Mouse (Mus musculus) T-helper 1 cell (primary cell): ENCODE results near the gene Cenpf.
"Not testable (repeated sequence)": the region's sequence is repeated elsewhere in the genome, so short reads cannot be mapped to it uniquely, and the experiment has no call there.

Experiments
- in situ Hi-C: fragments of 300-600 bp; cut with MboI, MseI; formaldehyde crosslinking; loops from one replicate; pipeline ENCODE4 v1.15.1; 2025; ENCODE audit warnings: high pct_unique_total_duplicates

Gene Cenpf

GRCm38 (mm10) chr1:189695321-189695720, 7.4 kb upstream of the Cenpf start:
- in situ Hi-C loops = no loop called here

- in situ Hi-C loops = no loop called here
Observed at GRCm38 (mm10) chr1:189694391-189694790, 6.5 kb upstream of the Cenpf start.

GRCm38 (mm10) chr1:189692442-189692841, 4.6 kb upstream of the Cenpf start:
- in situ Hi-C loops = not testable (repeated sequence)

- in situ Hi-C loops = no loop called here
Observed at GRCm38 (mm10) chr1:189689050-189689833, 1.4 kb upstream of the Cenpf start.

GRCm38 (mm10) chr1:189688388-189688750, 483 bp upstream of the Cenpf start:
- in situ Hi-C loops = no loop called here

GRCm38 (mm10) chr1:189686025-189686424, 1.9 kb downstream of the Cenpf start:
- in situ Hi-C loops = no loop called here

- in situ Hi-C loops = no loop called here
Observed at GRCm38 (mm10) chr1:189684786-189685415, 3.0 kb downstream of the Cenpf start.

- in situ Hi-C loops = no loop called here
Observed at GRCm38 (mm10) chr1:189679555-189679954, 8.3 kb downstream of the Cenpf start.

- in situ Hi-C loops = no loop called here
Observed at GRCm38 (mm10) chr1:189675953-189676352, 11.9 kb downstream of the Cenpf start.

- in situ Hi-C loops = no loop called here
Observed at GRCm38 (mm10) chr1:189675421-189675820, 12.5 kb downstream of the Cenpf start.

- in situ Hi-C loops = no loop called here
Observed at GRCm38 (mm10) chr1:189665966-189666365, 21.9 kb downstream of the Cenpf start.

- in situ Hi-C loops = no loop called here
Observed at GRCm38 (mm10) chr1:189664873-189665144, 23.1 kb downstream of the Cenpf start.

GRCm38 (mm10) chr1:189664061-189664872, 23.6 kb downstream of the Cenpf start:
- in situ Hi-C loops = no loop called here

- in situ Hi-C loops = no loop called here
Observed at GRCm38 (mm10) chr1:189663437-189663836, 24.4 kb downstream of the Cenpf start.

GRCm38 (mm10) chr1:189661856-189662255, 26.0 kb downstream of the Cenpf start:
- in situ Hi-C loops = no loop called here

GRCm38 (mm10) chr1:189657406-189657805, 30.5 kb downstream of the Cenpf start:
- in situ Hi-C loops = no loop called here

- in situ Hi-C loops = no loop called here
Observed at GRCm38 (mm10) chr1:189653746-189654145, 34.1 kb downstream of the Cenpf start.

GRCm38 (mm10) chr1:189646597-189646996, 41.3 kb downstream of the Cenpf start:
- in situ Hi-C loops = no loop called here

- in situ Hi-C loops = no loop called here
Observed at GRCm38 (mm10) chr1:189645371-189645770, 42.5 kb downstream of the Cenpf start.

GRCm38 (mm10) chr1:189644700-189645345, 43.1 kb downstream of the Cenpf start:
- in situ Hi-C loops = no loop called here

- in situ Hi-C loops = no loop called here
Observed at GRCm38 (mm10) chr1:189639581-189639980, 48.3 kb downstream of the Cenpf start.

- in situ Hi-C loops = no loop called here
Observed at GRCm38 (mm10) chr1:189633791-189634190, 54.1 kb downstream of the Cenpf start.
